Mouse (Mus musculus) MN1 (cell line): Measurements from ENCODE around the gene Atg2a.

Experiments
- DNase-seq: peaks from one replicate; pipeline ENCODE4 v3.0.0-alpha.2; 2016; ENCODE audit warnings: low spot score

Atg2a gene

DNA sequence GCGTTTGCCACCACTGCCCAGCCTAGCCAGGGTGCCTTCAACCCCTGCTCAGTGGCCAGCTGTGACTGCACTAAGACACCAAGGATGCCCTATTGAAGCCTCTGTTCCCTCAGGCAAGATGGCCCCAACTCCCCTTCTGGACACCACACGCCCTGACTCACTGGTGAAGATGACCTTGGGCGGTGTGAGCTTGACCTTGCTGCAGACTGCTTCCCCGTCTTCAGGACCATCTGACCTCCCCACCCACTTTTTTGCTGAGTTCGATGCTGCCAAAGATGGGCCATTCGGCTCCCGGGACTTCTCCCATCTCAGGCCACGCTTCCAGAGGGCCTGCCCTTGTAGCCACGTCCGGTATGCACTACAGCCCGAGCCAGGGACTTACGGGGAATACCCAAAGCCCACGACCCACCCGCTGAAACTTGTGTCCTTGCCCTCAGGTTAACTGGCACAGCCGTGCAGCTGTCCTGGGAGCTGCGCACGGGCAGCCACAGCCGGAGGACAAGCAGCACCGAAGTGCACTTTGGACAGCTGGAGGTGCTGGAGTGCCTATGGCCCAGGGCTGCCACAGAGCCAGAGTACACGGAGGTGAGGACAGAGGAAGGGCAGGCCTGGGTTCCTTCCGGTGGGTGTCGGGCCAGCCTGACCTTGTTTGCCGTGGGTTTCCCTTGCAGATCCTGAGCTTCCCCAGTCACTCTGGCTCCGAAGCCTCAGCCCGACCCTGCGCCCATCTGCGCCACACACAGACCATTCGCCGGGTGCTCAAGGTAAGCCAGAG is 6.2 kb downstream of the Atg2a start:
- no peak for DNase-seq

DNA sequence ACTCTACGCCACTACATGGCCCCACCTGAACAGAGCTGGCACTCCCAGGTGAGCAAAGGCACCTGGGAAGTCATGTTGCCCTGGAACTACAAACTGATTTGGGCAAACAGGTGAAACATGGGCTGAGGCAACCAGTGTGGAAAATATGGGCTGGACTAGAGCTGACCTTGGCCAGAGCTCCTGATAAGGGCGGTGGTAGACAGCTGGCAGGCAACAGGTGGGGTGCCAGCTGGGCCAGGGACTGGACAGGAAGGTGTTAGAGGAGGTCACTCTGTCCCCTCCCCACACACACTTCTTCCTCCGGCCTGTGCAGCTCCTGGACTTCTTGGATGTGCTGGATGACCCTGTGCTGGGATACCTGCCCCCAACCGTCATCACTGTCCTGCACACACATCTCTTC is 11.6 kb downstream of the Atg2a start:
- no peak for DNase-seq

DNA sequence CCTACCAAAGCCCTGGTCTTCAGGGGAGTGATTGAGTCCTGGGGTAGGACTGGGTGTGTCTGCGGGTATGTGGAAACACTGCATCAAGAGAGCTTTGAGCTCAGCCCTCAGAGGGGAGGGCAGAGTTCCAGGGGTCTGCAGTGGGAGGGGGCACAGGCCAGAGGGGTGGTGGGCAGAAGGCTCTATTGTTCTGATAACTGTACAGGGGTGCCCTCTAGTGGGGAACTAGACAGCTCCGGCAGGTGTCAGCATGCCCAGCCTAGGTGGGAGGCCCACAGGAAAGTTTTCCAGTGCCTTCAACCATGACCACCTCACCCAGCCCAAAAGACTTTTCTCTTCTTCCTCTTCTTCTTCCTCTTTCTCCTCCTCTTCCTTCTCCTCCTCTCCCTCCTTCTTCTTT is 19.0 kb downstream of the Atg2a start:
- DNase-seq = no peak

DNA sequence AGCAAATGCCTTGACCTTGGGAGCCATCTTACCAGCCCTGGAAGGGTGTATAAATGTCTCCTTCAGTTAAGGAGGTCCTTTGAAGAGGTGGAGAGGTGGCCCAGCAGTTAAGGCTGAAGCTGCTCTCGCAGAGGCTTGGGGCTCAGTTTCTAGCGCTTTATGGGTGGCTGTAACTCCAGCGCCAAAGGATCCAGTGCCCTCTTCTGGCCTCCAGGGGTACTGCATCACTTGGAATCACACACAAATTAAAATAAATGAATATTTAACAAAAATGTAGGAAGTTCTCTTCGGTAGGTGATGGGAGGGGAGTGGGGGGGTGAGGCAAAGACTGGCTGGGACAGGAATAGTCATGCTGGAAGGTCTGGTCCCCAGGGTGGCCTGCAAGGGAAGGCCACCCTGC is 19.5 kb downstream of the Atg2a start:
- DNase-seq = no peak

DNA sequence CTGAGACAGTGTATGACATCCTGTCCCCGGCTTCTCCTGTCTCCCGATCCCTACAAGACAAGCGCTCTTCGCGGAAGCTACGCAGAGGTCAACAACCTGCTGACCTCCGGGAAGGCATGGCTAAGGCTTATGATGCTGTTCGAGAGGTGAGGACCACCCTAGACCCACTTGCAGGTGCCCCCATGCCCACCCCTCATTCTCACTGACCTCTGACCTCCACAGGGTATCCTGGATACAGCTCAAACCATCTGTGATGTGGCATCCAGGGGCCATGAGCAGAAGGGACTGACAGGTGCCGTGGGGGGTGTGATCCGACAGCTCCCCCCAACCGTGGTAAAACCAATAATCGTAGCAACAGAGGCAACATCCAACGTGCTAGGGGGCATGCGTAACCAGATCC is 19.9 kb downstream of the Atg2a start:
- DNase-seq = no peak

DNA sequence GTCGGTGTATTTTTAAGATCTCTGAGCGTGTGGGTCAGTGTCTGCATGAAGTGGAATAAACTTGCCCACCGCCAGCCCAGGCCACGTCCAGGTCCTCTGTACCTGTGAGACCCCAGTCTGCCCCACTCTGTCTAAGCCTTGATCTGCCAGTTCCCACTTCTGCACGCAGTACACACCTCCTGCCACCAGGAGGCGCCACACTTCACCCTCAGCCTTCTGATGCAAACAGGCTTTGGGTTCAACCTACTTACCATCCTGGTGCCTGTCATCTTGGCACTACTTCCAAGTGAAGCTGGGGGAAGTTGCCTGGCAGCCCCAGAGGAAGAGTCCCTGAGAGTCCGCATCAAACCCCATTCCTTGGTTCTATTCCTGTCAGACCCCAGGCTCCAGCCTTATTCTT is 20.8 kb downstream of the Atg2a start:
- DNase-seq = peak; percentile 72

DNA sequence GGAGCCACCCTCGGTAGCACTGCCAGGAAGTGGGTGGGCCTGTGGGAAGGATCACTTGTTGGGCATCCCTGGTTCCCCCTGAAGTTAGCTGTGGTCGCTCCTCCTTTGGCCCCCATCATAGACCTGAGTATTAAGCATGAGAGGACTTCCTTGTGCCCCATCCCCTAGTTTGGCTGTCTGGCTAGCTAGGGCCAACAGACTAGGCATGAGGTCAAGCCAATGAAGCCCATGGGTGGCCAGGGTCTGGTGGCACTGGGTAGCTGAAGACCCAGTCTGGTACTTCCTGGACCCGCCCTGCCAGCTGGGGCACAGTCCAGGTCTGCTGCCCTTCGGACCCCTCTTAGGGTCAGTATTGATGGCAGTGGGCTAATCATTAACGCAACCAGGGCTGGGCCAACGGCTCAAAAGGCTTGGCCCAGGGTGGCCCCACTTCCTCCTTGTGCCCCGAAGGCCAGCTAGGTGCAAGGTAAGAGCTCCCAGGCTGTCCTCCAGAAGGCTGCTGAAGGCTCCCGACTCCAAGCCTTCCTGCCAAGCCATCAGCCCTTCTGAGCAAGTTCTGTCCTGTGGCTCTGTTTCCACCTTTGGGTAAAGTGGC is 21.5 kb downstream of the Atg2a start:
- DNase-seq = no peak

DNA sequence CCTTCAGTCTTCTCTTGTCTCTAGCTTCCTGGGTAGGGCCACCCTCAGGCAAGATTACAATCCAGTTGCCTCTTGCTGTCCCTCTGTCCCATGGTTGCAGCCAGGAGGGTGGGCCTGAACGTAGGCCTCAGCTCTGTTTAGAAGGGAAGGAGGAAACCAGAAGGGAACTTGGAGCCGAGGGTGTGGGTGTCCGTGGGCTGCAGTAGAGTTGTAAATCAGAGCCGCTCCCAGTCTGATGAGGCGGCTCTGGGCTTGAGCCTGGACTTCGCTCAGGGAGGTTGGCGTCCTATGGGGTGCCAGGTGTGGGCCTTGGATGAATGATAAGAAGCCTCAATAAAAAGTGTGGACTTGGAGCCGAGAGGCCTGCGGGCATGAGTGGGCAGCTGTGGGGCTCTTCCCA is 22.7 kb downstream of the Atg2a start:
- DNase-seq = no peak

DNA sequence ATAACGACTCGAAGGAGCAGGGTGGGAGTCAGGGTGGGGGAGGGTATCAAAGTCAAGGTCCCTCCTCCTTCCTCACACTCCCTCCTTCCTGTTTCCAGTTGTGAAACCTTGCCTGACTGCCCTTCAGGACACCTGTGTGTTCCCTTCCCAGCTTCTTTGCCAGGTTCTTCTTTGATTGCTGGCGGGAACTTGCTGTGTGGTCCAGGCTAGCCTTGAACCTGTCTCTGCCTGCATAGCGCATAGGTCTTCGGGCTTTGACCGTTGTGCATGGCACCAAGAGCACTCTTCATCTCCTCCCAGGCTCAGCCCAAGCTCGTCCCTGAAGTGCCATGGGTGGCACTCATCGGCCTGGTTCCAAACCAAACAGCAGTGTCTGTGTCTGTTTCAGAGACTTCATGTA is 23.5 kb downstream of the Atg2a start:
- no peak for DNase-seq

DNA sequence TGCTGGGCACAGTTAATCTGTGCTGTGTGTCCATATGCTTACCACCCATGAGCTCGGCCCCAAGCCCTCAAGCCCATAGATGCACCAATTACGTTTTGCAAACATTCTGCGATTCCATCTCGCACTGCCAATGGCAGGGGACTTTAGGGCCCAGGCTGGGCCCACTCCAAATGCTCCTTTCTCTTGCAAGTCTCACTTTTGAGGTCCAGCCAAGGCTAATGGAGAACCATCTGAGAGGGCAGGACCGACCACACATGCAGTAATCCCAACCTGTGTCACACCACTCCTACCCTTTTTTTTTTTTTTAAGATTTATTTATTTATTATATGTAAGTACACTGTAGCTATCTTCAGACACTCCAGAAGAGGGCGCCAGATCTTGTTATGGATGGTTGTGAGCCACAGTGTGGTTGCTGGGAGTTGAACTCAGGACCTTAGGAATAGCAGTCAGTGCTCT is 24.3 kb downstream of the Atg2a start:
- DNase-seq = no peak

DNA sequence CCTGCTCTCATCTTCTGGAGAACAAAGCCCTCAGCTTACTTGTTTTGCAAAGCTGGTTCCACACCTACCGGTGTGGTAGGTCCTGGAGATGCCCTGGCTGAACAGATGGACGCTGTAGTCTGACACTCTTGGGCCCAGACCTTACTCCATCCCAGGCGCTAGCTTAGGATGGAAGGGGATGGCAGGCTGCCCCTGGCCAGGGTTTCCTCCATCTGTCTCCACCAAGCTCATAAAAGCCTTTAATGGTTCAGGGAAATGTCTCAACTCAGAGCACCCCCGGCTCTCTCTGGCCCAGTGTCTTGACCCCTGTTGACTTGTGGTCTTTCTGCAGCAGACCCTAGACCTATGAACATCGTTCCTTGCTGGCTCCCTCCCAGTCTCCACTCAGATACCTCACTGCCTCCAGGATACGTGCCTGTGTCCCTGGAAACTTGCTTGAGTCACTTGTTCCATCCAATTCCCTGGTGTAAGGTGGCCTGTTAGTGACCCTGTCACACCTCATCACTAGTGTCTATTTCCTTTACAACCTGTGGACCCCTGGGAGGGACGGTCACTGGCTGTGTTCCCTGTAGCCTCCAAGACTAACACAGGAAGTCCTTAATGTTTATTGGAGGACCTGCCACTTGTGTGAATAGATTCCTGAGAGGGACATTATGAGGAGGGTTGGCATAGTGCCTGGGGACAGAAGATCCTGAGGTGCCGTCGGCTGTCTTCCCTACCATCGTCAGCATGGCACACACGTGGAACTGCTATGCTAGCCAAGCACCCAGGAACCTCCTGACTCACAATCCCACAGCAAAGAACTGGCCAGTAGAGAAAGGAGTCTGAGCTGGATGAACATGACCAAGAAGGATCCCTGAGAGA is 26.1 kb downstream of the Atg2a start:
- DNase-seq = no peak

DNA sequence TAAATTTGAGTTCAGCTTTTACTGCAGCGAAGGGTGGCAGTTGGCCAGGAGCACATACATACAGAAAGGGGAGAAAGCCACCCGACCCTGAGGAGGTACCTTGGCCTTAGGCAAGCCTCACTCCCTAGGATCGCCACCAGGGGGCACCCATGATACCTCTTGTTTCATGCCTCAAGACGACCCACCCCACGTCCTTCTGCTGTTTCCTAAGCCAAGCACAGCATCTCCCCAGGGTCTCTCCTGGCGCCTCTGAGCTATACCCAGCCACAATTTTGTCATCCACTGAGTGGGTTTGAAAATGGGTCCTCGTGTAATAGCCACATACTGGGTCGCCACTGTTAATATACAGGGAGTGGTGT is 26.7 kb downstream of the Atg2a start:
- peak; percentile 89 for DNase-seq

DNA sequence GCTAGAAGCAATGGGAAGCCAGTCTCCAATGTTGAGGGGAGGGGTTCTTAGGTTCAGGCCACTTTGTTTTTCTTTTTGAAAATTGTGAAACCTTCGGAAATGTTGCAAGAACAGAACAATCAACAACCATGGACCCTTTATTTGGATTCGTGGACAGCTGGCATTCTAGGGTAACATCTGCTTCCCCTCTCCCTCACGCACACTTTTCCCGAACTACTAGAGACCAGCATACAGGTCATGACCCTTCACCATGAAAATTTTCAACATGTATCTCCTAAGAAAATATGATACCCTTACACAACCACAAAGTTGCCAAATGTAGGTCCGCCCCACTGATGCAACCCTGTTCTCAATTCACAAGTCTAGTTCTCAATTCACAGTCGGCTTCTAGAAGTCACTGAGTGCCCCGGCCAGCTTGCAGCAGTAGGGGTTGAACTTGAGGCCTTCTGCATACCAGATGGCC is 27.2 kb downstream of the Atg2a start:
- no peak for DNase-seq

DNA sequence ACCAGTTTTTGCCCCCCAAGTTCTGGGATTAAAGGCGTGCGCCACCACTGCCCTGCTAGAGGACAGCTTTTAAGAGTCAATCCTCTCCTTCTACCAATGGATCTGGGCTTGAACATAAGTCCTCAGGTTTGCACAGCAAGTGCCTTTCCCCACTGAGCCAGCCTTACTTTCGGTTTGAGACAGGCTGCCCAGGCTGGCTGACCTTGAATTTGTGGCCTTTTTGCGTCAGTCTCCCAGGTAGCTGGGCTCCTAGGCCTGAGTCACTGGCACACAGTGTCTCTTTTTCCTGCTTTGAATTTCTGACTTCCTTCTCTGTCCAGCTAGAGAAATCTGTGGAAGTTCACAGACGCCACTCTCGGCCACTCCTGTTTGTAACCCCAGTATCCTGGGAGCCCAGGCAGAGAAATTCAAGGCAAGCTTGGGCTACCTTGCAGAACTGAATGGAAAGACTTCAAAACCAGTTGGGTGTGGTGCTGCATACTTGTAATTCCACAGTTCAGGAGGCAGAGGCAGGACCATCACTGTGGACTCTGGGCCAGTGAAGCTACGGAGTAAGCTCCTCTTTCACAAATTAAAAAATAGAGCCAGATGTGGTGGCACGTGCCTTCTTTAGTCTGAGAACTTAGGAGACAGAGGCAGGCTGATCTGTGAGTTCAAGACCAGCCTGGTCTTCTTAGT is 28.5 kb downstream of the Atg2a start:
- no peak for DNase-seq

DNA sequence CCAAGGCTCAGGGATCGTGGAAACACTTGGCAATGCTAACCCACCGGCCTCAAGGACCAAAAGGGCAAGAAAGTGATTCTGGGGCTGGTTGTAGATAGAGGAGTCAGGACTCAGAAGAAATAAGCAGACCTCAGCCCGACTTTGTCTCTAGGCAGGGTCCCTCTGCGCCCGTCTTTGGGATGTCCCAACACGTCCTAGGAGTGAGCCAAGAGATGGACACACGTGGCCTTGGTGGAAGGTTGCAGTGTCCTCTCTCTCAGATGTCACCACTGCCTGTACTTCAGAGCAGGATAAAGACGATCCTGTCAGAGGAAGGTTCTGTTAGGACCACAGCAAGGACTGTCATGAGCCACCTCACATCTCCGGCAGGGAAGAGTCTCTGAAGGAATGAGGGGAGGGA is 29.2 kb downstream of the Atg2a start:
- DNase-seq = no peak

DNA sequence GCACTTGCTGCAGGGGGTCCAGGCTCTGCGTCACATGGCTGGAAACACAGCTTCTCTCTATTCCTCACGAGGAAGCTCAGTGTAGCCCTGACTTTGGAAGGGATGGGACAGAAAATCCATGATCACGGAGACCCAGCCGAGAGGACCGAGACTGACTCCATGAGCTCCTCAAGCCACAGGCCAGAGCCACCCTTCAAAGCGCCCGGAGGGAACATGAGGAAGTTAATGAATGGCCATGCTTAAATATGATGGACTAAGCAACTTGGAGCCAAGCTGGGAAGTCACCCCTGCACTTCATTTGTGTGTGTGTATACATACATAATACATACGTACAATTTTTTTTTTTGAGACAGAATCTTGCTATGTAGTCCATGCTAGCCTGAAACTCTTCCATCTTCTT is 29.7 kb downstream of the Atg2a start:
- no peak for DNase-seq

DNA sequence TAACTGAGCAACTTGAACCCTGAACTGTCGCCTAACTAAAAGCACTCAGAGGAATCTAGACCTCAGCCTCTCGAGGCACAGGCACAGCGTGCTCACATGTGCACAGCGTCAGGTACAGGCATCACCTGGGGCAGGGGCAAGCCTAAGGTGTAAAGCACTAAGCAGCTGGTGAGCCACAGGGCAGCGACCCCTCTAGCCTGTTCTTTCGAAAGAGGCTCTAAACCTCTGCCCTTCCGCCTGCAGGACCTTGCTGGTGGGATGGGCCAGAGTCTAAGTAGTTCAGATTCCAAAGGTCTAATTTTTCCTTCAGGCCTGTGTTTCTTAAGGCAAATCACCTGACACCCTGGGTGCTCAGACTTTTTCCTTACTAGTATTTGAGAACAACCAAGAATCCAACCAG is 30.6 kb downstream of the Atg2a start:
- DNase-seq = no peak

DNA sequence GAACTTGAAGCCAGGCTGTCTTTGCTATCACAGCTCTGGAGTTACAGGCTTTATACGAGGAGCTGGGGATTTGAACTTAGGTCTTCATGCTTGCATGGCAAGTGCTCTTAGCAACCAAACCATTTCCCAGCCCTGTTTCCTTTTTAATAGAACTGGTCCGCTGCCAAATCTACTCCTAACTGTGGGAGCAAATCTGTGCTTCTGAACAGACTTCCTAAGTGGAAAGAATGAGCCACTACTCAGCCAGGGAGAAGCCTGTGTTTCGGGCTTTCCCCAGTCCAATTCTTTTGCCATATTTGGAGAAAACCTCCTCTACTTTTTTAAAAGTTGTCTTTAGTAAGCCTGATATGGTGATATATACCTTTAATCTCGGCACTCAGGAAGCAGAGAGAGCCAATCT is 31.3 kb downstream of the Atg2a start:
- no peak for DNase-seq

DNA sequence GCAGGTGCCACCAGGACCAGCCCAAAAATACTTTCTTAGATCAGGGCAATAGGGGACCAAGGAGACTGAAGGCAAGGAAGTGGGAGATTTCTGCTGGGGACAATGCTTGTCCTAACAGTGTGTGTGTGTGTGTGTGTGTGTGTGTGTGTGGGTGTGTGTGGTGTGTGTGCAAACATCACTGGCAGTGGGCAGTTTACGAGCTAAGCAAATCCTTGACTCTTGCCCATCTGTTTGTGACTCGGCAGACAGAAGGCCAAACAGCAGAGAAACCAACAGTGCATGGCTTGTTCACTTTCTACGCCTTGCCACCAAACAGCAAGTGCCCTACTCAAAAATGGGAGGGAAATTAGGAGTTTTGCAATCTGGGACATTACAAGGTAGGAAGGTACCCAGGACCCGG is 32.1 kb downstream of the Atg2a start:
- DNase-seq = no peak

DNA sequence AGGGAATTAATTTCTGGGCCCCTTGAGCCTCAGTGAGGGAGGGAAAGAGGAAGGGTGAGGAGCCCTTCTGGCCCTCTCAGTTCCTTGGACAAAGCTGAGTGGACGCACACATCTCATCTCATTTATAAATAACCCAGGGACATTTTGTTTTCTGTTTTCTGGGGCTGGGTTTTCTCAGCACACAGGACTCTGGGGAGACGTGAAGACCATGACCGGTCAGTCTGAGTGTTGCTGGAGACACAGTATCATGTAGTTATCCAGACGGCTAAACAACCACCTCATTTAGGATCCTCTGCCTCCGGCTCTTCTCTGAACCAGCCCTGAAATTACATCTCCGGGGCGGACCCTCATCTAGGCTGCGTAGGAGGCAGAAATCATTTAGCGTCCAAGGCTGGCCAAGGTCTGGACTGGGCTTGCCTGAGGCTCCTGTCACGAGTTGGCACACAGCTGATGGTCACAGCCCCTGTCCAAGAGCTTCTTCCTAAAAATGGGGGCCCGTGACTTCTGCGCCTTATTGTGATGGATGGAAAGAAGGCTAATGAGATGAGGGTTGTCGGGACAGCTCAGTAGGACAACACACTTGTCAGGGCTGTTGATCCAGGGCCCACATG is 32.6 kb downstream of the Atg2a start:
- no peak for DNase-seq

DNA sequence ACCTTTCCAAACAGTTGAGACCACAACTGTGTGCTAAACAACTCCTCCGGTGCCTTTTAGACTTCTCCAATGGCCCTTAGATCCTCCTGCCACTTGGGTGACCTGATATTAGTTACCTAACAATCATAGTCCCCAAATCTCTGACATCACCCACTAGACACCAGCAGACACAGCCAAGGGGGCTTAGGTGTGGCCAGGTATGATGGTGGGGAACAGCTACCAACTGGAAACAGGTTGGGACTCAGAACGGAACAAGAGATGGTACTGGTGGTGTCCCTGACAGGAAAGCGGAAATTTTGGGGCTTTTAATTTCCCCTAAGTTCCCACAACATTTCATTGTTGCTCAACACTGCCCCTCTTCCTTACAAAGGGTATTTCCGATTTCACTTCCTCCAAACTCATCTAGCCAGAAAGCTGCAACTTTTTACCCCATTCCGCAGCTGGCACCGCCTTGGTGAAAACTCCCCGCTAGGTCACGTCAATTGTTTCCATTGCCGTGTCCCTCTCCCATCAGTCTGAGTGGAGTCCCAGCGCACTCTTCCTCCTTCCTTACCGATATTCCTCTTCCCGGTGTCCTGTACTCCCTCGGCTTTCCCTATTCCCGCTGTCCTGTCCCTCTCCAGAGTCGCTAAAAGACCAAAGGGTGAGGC is 34.4 kb downstream of the Atg2a start:
- no peak for DNase-seq
